Comparison of ENCODE assay signal across 8 mouse cellular contexts in genomic region chr10:19591286-19591640, GRCm38 (mm10). TPM values are rescaled to one million over a fixed set of nuclear protein-coding genes. Genes with fewer than 3 reads are reported as not detected.
DNase-seq lines count a peak whose midpoint lies in the region; ATAC-seq and TF ChIP-seq lines count a peak whose summit lies in the region.

No protein-coding gene starts in this region.

- no peak for TF ChIP-seq POLR2A in bone marrow macrophage, adult 2 months (IDR thresholded peaks at IDR 0.05; ENCODE audit: borderline replicate concordance, low read depth, low read length)

- H3K4me1 ChIP-seq in heart, embryonic 15.5 days (replicated peaks), result peaks cover 23% of the 10 kb centered on the region
- peaks cover 49% of the 10 kb centered on the region for H3K4me1 ChIP-seq in bone marrow macrophage, adult 2 months (ENCODE audit: control insufficient read depth, insufficient read depth, low read length)
- peaks cover 12% of the 10 kb centered on the region for H3K4me1 ChIP-seq in hindbrain, embryonic 13.5 days (replicated peaks)
- H3K4me1 ChIP-seq in midbrain, embryonic 10.5 days, result peaks cover 23% of the 10 kb centered on the region

- WGBS in heart, embryonic 15.5 days, result 29% methylated on average over 6 of the region's 6 CpGs
- WGBS in hindbrain, embryonic 13.5 days, result 35% methylated on average over 6 of the region's 6 CpGs
- 30% methylated on average over 6 of the region's 6 CpGs for WGBS in midbrain, embryonic 10.5 days

- H3K36me3 ChIP-seq in heart, embryonic 15.5 days, result no peaks in the 10 kb centered on the region
- no peaks in the 10 kb centered on the region for H3K36me3 ChIP-seq in hindbrain, embryonic 13.5 days
- H3K36me3 ChIP-seq in midbrain, embryonic 10.5 days, result no peaks in the 10 kb centered on the region

- no peak overlapping the region for H3K9ac ChIP-seq in heart, embryonic 15.5 days
- no peak overlapping the region for H3K9ac ChIP-seq in hindbrain, embryonic 13.5 days

- no peaks in the 10 kb centered on the region for H3K27me3 ChIP-seq in heart, embryonic 15.5 days
- H3K27me3 ChIP-seq in hindbrain, embryonic 13.5 days, result peaks cover 7% of the 10 kb centered on the region; the same call in 1 of the 2 replicates
- peaks cover 18% of the 10 kb centered on the region for H3K27me3 ChIP-seq in midbrain, embryonic 10.5 days (ENCODE audit: low read depth, poor library complexity, severe bottlenecking)

- H3K27ac ChIP-seq in heart, embryonic 15.5 days, result peak overlapping the region; percentile 58
- peak overlapping the region; percentile 92 for H3K27ac ChIP-seq in bone marrow macrophage, adult 2 months (ENCODE audit: insufficient read depth, low read depth, low read length)
- H3K27ac ChIP-seq in hindbrain, embryonic 13.5 days, result no peak overlapping the region
- no peak overlapping the region for H3K27ac ChIP-seq in midbrain, embryonic 10.5 days (replicated peaks)

- H3K9me3 ChIP-seq in heart, embryonic 15.5 days (replicated peaks), result no peaks in the 10 kb centered on the region
- no peaks in the 10 kb centered on the region for H3K9me3 ChIP-seq in hindbrain, embryonic 13.5 days
- no peaks in the 10 kb centered on the region for H3K9me3 ChIP-seq in midbrain, embryonic 10.5 days (replicated peaks)

- DNase-seq in heart, adult 9 months (ENCODE audit: low spot score in 2 of 2), result no peak
- DNase-seq in midbrain, embryonic 10.5 days (ENCODE audit: low spot score), result no peak
- DNase-seq in adrenal gland, postnatal 14 days, result no peak
- no peak for DNase-seq in left cerebral cortex, adult 18-20 months (ENCODE audit: low spot score in 2 of 2)
- no peak for DNase-seq in layer of hippocampus, postnatal 10 days (ENCODE audit: low spot score in 2 of 2)

- peak overlapping the region; percentile 69 for H3K4me3 ChIP-seq in heart, embryonic 15.5 days
- peak overlapping the region; percentile 44 for H3K4me3 ChIP-seq in bone marrow macrophage, adult 2 months (ENCODE audit: insufficient read depth, low read length)
- peak overlapping the region; percentile 72 for H3K4me3 ChIP-seq in hindbrain, embryonic 13.5 days
- peak overlapping the region; percentile 72 for H3K4me3 ChIP-seq in midbrain, embryonic 10.5 days

- peak overlapping the region; percentile 65 for H3K4me2 ChIP-seq in heart, embryonic 15.5 days
- H3K4me2 ChIP-seq in hindbrain, embryonic 13.5 days, result peak overlapping the region; percentile 84

- ATAC-seq in heart, embryonic 15.5 days (replicated peaks; ENCODE audit: insufficient number of reproducible peaks, insufficient read depth, low FRiP score, low read depth), result 0 out of 2 replicates have a peak, but pooled peaks have one; percentile 1
- no peak for ATAC-seq in hindbrain, embryonic 13.5 days (ENCODE audit: low FRiP score)

- TF ChIP-seq CTCF in bone marrow macrophage, adult 2 months (IDR thresholded peaks at IDR 0.05; ENCODE audit: low read depth, low read length), result no peak

RNA-seq across cellular contexts. Expression of gene Ifngr1, which starts 0.5 kb away (rescaled TPM):
- polyA plus RNA-seq in heart, embryonic 15.5 days (2015; fragmentation: Nextera tagmentation; extraction: Ambion mirVana), result 37.1 and 48.3 TPM in 2 replicates
- 346 and 347 TPM in 2 replicates for polyA plus RNA-seq in bone marrow macrophage, adult 2 months (2012; ENCODE audit: insufficient read depth, insufficient read length, missing spikeins)
- 21.6 and 23.1 TPM in 2 replicates for polyA plus RNA-seq in hindbrain, embryonic 13.5 days (2015; fragmentation: Nextera tagmentation; extraction: Ambion mirVana)
- 34.7 and 36.0 TPM in 2 replicates for polyA plus RNA-seq in midbrain, embryonic 10.5 days (2016; fragmentation: Nextera tagmentation; extraction: Ambion mirVana)
- total RNA-seq in adrenal gland, postnatal 14 days (2021), result 69.0 and 96.6 TPM in 2 replicates
- total RNA-seq in left cerebral cortex, adult 18-20 months (2021), result 10 to 100 TPM; 18.5 to 18.6 TPM
- total RNA-seq in layer of hippocampus, postnatal 10 days (2021), result 10 to 100 TPM; 15.7 to 17.7 TPM

RNA-seq across cellular contexts. Expression of gene Il22ra2, which starts 30.5 kb away (rescaled TPM):
- not detected in 2 replicates for polyA plus RNA-seq in heart, embryonic 15.5 days (2015; fragmentation: Nextera tagmentation; extraction: Ambion mirVana)
- polyA plus RNA-seq in bone marrow macrophage, adult 2 months (2012; ENCODE audit: insufficient read depth, insufficient read length, missing spikeins), result not detected in 2 replicates
- not detected in 2 replicates for polyA plus RNA-seq in hindbrain, embryonic 13.5 days (2015; fragmentation: Nextera tagmentation; extraction: Ambion mirVana)
- not detected in 2 replicates for polyA plus RNA-seq in midbrain, embryonic 10.5 days (2016; fragmentation: Nextera tagmentation; extraction: Ambion mirVana)
- 0.19 and 1.5 TPM in 2 replicates for total RNA-seq in adrenal gland, postnatal 14 days (2021)
- not detected for total RNA-seq in left cerebral cortex, adult 18-20 months (2021)
- not detected for total RNA-seq in layer of hippocampus, postnatal 10 days (2021)

Comparison
In these comparisons a context has a peak if more than half of its experiments do, and no peak if none do; other contexts are left out.
1. H3K27ac ChIP-seq: peak in heart, embryonic 15.5 days (single experiment) and bone marrow macrophage, adult 2 months (single experiment); none in hindbrain, embryonic 13.5 days (single experiment) and midbrain, embryonic 10.5 days (single experiment).
2. Peak in every context shown above with its lines, with median percentiles within 50 percentile points of each other: H3K4me3 ChIP-seq.